Mouse (Mus musculus) cerebellum, adult 18-20 months (tissue): ENCODE measurements at regions not wholly inside any gene's neighbourhood (a gene's known extent, or its start where the extent isn't known, plus 50 kb on each side); places are given as distances from the start of the nearest gene placed in this dataset.
A peak's percentile ranks its signal among the peaks of the same experiment; 100 is the strongest.

Experiments
- DNase-seq, 2 experiments: peaks; one replicate each; pipeline ENCODE4 v3.0.0; 2021

DNA sequence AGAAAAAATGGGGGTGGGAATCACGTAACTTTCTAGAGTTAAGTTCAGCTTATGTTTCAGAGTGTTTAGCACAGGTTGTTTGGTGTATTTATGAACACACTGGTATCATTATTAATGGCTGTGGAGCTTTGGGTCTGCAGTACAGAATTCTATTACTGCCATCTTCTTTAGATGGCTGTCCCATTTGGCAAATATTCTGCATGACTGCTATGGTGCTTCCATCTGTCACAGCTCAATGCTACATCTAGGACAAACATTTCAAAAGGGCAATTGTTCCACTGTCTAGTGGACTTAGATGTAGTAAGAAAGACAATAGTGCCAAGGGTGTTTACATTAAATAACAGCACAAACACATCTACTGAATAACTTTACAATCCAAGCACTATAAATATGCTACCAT lies 2536.3 kb downstream of the Pcdh9 start:
- DNase-seq: peak; percentile 2 to 12

DNA sequence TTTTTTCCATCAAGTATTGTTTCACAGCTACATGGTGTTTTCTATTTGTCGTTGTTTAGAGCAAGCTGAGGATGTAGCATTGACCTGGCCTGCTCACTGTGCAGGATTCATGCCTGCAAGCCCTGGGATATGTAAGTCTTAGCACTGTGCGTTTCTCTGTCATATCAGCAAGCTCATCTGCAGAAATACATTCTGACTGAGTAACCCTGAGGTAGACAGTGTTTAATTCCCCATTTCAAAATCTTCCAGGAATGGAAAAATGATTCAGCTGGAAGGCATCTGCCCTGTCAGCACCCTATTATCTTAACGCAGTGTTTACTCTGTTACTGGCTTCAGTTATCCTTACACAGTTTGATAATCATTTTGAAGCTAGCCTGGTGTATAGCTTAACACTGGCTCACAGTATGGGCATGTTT lies 2563.8 kb downstream of the Pcdh9 start:
- DNase-seq: no peak
